Mouse (Mus musculus) cerebellum, postnatal 10 days (tissue): ENCODE data around the gene Cgn.

Experiments
- DNase-seq, 2 experiments: peaks; one replicate each; pipeline ENCODE4 v3.0.0; 2021; ENCODE audit warnings: mixed read lengths in 2 of 2

Cgn gene

DNA sequence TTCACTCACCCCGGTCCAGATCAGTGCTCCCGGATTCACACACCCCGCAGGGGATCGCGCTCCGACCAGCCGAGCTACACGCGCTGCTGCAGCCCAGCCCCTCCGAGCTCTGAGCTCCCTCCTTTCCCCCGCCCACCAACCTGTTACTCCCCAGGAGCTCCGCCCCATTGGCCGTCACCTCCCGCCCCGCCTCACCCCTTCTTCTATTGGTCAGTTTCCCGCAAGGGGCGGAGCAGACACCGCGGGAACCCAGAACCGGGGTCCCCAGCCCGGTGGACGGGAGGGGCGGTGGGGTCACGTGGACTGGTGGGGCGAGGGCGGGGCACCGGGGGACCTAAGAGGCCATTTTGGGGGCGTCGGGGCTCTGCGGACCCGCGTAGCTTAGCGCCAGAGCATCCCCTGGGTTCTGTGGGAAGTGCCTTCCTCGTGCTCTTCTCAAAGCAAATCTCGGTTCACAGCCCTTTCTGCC lies at the start of gene Cgn:
Gene Cgn (minus strand): TSS at position 126 of the 469 bp plus-strand sequence.
- peak; percentile 100 for DNase-seq

DNA sequence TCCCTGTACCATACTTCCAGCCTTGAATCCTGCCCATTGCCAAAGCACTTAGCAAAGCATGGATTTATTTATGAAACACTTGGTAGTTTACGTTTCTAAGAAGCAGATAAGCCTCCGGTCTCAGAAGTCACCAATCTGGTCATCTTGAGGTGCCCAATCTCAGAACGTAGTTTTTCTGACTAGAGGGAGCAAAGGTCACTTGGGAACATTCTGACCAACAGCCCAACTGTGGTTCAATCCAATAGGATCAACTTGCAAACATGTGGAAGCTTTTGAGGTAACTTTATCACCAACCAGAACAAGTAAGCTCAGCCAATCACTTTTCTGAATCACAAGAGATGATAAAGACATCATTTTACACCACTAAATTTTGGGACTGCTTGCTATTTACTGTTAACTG lies 49.1 kb upstream of the Cgn start:
- DNase-seq = no peak

DNA sequence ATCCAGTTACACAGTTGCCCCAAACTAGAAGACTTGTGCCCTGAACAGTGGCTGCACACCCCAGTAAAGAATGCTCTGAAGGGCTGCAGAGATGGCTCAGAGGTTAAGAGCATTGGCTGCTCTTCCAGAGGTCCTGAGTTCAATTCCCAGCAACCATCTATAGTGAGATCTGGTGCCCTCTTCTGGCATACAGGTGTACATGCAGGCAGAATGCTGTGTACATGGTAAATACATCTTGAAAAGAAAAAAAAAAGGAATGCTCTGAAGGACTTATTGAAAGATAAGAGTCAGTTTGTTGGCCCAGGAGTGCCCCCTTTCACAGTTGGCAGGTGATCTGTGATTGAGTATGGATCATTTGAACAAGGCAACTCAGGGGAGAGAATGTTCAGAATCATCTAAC lies 47.1 kb upstream of the Cgn start:
- DNase-seq = no peak

DNA sequence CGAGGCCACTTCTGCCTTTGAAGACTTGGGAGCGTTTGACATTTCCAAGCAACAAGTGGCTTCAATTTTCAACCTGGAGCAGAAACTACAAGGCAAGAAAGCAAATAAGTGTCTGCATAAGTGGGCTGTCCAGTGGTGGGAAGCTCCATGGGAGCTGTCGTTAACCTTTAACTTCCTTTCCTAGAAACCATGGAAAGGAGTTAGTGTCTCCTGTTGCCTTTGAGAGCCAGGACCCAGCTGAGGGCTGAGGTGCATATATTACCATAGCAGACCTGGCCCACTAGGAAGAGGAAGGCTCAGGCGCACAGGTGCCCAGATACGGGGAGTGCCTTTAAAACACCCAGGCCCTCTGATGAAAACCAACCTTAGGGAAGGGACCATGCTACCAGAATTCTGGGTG lies 46.4 kb upstream of the Cgn start:
- DNase-seq = no peak

DNA sequence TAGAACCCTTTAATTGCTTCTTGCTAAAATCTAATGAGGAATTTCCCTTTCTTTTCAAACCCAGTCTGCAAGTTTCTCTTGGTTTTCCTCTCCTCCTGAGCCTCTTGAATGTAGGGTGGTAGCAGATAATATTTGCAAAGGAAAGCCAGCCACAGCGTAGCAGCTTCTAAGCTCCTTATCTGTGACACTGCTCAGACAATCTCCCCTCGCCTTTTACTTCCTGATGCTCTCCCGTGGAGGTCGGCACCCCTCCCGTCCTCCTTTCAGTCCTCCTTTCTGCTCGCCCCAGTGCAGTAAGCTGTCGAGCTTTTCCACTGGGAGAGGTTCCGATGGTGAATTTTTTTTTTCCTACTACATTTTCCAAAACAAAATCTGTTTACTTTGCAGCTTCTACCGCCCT lies 45.8 kb upstream of the Cgn start:
- DNase-seq = no peak

DNA sequence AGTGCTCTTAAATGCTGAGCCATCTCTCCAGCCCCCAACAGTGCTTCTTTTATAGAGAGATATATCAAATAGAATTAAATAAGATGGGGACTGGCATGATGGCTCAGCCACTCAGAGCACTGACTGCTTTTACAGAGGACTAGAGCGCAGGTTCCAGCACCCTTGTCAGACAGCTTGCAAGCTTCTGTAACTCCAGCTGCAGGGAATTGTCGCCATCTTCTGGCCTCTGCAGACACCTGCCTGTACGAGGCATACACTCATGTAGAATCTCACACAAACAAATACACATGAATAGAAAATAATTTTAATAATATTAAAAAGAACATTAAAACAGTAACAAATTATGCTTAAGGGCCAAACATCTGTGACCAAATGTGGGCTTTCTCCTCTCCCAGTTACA lies 37.8 kb upstream of the Cgn start:
- no peak for DNase-seq

DNA sequence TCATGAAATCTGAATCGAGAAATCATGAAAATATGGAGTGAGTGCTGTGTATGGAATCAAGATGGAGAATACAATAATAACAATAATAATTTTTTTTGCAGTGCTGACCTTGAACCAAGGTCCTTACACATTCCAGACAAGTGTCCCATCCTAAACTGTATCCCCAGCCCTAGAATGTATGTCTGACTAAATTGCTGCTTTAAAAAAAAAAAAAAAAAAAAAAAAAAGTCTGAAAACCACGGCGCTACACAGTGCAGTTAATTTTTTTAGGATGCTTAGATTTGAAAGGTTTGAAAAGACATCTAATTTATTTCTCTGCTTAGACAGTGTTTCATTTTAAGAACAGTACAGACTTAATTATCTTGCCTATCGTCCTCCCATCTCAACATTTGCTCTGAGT lies 35.8 kb upstream of the Cgn start:
- DNase-seq = no peak

DNA sequence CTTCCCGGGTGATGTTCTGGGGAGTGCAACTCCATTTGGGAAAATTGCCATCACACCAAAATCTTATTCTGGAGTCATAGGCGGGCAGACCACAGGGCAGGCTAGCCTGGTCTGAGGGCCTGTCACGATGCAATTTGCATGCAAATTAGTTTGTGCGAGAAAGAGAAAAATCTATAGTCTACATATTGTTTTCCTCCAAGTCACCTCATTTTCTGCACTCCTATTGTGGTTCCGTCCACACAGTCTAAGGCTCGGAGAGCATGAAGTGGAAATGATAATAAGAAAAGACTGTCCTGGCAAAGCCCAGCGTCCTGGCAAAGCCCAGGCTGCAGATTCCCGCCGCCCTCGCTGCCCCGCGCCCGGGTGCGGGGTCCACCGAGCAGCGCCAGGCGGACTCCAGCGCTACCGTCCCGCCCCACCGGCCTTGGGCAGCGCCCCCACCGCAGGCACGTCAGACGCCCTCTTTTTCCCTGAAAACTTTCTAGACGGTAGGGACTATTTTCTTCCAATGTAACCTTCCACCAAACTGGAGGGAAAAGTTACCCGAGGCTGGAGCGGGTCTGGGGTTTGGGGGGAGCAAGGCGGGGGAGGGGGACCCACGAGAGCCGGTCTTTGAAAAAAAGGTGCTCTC lies 34.8 kb upstream of the Cgn start:
- DNase-seq = peak; percentile 74 to 86

DNA sequence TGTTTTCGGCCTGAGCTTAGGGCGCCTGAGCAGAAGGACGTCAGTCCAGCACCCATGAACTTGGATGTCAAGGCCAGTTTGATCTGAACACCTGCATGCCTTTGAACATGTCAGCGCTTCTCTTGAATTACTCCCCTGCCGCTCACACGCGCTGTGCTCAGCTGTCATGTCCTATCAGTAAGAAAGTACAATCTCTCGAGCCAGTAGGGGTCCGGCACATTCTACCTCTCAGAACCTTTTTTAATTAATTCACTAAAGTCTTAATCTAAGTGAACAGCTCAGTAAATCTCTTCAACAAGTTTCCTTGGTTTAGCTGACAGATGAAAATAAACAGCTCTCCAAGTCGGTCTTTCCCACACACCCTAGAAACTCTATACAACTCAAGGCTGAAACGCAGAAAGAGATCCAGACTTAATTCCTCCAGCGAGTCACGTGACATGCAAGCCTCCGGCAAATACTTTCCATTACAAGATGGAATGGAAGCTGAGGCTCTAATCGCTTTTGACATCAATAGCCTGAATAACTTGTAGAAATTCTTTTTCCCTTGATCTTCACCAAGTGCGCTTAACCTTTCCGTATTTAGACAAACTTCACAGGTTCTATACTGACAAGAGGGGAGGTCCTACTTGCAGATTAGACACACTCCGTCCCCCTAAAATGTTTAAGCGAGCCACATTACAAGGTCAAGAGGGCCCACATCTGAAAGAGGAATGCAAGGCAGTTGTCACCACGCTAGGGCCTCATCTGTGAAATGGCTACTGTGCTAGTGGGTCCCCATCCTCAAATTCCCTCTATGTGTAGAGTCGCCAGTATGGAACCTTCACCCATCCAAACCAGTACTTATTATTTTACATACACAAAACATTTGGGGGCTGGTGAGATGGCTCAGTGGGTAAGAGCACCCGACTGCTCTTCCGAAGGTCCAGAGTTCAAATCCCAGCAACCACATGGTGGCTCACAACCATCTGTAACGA lies 33.4 kb upstream of the Cgn start:
- no peak for DNase-seq

DNA sequence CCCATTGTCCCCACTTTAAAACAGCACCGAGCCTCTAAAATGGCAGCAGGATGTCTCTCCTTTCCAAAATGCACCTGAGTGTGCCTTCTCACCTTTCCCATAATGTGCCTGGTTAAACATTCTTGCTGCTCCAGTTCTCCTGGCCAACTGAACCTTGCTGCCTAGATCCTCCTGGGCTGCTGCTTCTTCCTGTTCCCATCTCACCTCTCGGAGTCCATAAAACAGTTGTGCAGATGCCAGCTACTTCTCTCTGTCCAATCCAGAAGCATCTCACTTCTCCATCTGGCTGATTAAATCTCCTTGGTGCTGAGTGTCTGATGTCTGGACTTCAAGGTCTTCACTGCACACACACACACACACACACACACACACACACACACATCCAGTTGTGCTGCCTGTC lies 31.4 kb upstream of the Cgn start:
- no peak for DNase-seq

DNA sequence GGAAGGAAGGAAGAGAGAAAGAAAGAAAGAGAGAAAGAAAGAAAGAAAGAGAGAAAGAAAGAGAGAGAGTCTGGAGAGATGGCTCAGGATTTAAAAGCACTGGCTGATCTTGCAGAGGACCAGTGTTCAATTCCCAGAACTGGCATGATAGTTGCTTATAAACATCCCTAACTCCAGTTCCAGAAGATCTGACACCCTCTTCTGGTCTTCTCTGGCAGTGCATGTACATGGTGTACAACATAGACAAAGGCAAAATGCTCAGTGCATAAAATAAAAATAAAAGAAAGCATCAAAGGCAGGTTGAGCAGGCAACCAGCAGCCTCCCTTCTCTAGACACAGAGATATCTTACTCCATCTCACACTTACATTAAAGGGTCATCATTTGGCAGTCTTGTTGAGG lies 29.3 kb upstream of the Cgn start:
- DNase-seq = no peak

DNA sequence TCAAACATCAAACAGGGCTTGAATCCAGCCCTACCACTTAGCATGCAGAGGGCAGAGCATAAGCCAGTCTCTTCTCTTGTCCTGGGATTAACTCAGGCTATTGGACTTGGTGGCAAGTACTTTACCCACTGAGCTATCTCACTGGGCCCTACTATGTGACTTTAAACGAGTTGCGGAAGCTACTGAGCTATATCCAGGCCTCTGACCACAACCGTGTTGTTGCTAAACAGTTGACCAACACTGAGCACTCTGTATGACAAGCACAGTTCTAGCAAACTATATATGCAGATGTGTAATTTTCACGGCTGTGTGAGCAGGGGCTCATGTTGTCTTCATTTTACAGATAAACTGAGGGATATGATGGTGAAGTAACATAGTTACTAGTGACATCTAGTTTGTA lies 28.4 kb upstream of the Cgn start:
- no peak for DNase-seq

DNA sequence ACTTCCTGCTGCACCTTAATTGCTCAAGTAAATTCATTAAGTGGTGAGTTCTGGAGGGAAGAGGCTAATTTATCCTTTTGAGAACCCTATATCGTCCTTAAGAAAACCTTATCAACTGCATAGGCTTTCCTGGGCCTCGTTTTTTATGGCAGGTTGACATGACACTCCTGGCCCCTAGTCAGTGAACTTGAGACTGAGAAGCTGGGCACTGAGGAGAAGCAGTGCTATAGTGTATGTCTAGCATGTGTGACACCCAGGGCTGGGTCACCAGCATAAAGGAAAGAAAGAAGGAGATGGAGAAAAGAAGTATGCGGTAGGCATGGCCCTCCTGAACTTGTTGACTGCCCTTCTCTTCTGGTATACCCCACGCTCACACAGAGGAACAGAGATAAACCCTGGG lies 27.8 kb upstream of the Cgn start:
- DNase-seq = no peak

DNA sequence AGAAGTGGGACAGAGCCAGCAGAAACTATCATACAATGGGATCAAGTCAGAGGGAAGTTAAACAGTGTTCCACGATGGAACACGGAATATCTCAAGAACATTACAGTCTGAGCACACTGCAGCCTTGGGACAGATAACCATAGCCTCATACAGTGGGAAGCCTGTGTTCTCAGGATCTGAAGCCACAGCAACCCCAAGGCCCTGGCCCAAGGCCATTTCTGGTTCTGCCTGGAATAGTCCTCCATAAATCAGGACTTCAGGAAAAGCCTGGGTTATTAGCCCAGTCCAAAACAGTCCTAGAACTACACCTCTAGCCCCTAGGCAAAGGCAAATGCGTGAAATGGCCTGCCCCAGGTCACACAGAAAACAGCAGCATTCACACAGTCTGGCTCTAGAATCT lies 27.4 kb upstream of the Cgn start:
- no peak for DNase-seq

DNA sequence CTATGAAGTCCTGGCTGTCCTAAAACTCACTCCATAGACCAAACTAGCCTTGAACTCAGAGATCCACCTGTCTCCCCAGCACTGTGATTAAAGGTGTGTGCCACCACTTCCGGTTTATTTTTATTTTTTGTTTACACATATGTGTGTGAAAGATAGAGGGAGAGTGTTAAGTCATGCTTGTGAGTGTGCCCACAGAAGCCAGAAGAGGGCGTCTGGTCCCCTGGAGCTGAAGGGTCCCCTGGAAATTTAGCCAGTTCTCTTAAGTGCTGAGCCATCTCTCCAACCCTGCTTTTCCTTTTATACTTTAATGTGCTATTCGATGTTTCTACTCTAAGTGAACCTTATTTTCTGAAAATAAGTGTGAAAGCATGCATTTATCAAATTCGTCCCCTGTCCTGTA lies 25.3 kb upstream of the Cgn start:
- peak; percentile 49 to 52 for DNase-seq

DNA sequence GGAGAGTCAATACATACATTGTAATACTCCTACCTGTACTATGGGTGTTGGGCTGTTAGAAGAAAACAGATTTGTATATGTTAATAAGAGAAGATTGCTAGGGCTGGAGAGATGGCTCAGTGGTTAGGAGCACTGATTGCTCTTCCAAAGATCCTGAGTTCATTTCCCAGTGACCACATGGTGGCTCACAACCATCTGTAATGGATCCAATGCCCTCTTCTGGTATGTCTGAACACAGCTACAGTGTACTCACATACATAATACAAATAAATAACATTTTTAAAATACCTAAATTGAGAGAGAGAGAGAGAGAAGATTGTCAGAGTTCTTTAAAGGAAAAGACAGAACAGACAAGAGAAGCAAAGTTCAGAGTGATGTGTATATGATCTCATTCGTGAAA lies 22.0 kb upstream of the Cgn start:
- no peak for DNase-seq

DNA sequence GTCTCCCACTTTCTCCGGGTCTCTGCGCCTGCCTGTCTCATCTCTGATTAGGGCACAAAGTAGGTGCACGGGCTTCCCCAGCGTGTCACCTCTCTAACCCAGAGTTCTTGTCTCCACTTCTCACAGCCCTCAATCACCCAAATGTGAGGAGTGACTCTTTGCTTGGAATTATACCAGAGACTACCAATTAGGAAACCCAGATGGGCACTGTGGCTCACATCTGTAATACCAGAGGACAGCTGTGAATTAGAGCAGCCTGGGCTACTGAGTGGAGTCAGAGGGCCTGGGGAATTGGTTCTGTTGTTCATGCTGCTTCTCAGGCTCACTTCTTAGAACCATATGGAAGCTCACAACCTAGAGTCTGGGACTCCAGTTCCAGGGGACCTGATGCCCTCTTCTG lies 18.7 kb upstream of the Cgn start:
- no peak for DNase-seq

DNA sequence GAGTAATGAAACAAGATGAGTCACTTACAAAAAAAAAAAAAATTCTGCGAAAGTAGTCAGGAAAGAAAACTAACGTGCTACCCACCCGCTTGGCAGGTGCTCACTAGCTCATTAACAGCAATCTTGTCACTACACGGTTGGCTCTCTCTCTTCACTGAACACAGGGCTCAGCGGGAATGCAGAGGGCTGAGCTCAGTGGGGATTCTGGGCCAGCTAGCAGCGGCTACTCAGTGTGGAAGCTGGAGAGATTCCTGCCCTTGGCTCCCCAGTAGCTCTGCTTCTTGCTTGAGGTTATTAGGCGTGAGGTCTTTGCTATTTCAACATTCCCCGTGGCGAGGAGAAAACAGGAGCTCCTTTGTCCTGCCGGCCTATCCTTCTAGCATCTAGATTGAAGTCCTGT lies 17.9 kb upstream of the Cgn start:
- peak; percentile 47 to 72 for DNase-seq

DNA sequence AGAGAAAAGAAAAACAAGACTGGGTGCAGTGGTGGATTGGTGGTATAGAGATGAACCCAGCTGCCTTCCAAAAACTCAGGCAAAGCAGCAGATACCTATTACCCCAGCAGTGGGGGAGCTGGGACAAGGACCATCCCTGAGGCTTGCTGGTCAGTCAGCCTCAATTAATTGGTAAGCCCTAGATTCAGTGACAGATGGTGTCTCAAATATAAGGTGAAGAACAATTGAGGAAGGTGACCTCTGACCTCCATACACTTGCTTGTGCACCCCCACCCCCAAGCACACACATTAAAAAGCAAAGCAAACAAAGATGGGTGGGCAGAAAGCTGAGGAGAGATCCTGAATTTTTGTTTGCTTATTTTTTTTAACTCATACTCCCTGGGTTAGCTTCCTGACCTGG lies 9.9 kb upstream of the Cgn start:
- DNase-seq = no peak

DNA sequence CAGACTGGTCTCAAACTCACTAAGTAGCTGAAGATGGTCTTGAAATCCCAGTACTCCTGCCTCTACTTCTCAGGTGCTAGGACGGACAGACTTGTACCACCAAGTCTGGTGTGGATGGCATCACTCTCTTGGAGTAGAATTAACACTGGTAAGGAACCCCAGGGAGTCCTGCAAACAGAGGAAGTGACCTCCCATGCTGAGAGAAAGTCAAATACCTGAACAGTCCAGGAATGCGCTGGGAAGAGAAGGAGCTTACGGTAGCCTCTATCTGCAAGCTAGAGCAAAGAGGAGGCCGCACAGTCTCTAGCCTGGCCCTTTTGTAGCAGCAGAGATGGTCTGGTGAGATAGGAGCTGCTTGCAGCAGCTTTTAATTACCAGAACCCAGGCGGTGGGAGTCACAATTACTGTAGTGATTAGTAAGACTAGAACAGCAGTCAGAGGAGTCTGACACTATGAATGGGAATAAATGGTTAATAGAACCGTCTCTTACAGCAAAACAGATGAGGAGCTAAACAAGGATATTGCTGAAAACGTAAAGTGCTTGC lies 9.4 kb upstream of the Cgn start:
- no peak for DNase-seq

DNA sequence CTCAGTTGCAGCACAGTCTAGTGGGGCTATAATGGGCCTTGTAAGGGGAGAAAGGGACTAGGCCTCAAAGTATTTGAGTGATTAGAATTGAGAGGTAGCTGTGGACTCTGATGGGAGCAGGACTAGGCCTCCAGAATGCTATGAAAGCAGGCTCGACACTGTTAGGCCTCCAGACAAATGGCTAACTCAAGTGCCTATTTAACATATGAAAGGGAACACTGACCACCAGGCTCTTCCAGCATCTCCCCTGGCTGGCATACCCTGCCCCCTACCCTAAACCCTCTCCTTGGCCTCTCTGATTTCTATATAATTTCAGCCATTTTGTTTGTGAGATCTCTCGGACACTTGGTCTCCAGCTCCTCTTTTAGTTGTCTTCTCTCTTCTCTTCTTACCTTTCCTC lies 8.1 kb upstream of the Cgn start:
- DNase-seq = no peak

DNA sequence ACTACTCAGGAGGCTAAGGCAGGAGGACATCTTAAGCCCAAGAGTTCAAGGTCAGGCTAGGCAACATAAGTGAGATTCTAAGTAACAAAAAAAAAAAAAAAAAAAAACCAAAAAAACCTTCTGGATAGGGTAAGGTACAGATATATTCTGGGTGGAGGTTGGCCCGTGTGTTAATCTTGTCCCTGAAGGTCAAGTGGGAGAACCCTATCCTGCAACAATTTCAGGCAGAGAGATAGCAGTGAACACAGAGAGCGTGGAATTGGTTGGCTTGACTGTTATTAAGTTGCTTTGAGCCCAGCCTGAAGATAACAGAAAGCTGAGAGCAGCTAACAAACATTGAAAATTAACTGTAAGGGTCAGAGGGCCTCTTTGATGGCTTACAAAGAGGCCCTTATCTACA lies 7.4 kb upstream of the Cgn start:
- DNase-seq = no peak

DNA sequence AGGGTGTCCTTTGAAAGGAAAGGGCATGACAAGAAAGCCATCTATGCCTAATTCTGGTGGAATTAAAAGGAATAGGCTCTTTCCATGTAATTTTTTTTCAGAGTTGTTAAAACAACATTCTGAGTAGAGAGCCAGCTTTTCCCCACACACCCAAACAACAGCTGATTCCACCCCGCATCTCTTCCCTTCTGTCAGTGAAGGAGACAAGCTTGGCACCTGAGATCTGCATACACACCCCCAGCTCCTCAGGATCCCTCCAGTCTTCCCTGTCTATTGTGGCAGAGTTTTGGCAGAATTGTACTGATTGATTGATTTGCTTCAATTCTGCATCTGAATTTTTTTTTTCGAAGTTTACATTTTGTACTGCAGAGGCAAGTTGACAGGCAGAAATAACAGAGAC lies 6.0 kb upstream of the Cgn start:
- no peak for DNase-seq

DNA sequence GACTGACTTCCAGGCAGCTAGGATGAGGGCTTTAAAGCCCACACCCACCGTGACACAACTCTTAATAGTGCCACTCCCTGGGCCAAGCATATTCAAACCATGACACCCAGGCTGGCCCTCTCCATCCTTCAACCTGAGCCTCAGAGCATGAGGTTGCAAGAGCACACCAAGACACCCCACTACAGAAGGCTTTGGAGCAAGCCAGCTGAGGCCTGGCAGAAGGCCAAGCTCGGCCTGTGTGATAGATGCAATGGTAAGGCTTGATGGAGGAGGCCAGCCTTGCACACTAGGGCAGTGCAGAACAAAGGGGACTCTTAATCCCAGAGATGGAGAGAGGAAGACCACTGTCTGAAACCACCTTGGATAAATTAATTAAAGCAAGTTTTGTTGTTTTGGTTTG lies 3.2 kb upstream of the Cgn start:
- peak; percentile 68 to 74 for DNase-seq
